Comparison of ENCODE assay signal across 10 mouse cellular contexts in genomic region chr4:8957771-8958170, GRCm38 (mm10).
DNase-seq lines count a peak whose midpoint lies in the region; ATAC-seq and TF ChIP-seq lines count a peak whose summit lies in the region.
"Had no signal": no experiment of that assay in that cellular context is flagged by ENCODE, and none has a peak within 500 bp of the region (broad histone marks: within the 10 kb centered on the region; RNA-seq: fewer than 3 reads in every experiment).

No protein-coding gene starts in this region.

- peaks cover 4% of the 10 kb centered on the region; the same call in 1 of the 2 replicates for H3K4me1 ChIP-seq in lung, embryonic 14.5 days (ENCODE audit: insufficient read depth)
- H3K4me1 ChIP-seq in forebrain, embryonic 13.5 days = peaks cover 54% of the 10 kb centered on the region
- H3K4me1 ChIP-seq in midbrain, embryonic 13.5 days (replicated peaks) = peaks cover 47% of the 10 kb centered on the region

- H3K27me3 ChIP-seq in lung, embryonic 14.5 days (ENCODE audit: insufficient read depth, low read length) = no peaks in the 10 kb centered on the region
- H3K27me3 ChIP-seq in forebrain, embryonic 13.5 days = 0 out of 2 replicates have a peak, but pooled peaks cover 2% of the 10 kb centered on the region
- H3K27me3 ChIP-seq in midbrain, embryonic 13.5 days = no peaks in the 10 kb centered on the region

- no peak for TF ChIP-seq CTCF in lung, embryonic 14.5 days (IDR thresholded peaks at IDR 0.05; ENCODE audit: low read depth)

- no peak overlapping the region for H3K9ac ChIP-seq in lung, embryonic 14.5 days
- no peak overlapping the region for H3K9ac ChIP-seq in forebrain, embryonic 13.5 days
- H3K9ac ChIP-seq in midbrain, embryonic 13.5 days (replicated peaks) = no peak overlapping the region

- peak; percentile 39; the same call in 1 of the 2 replicates for ATAC-seq in lung, embryonic 14.5 days (ENCODE audit: insufficient read depth)
- peak; percentile 61; the same call in 1 of the 2 replicates for ATAC-seq in forebrain, embryonic 13.5 days
- peak; percentile 53; the same call in 1 of the 2 replicates for ATAC-seq in midbrain, embryonic 13.5 days

- H3K36me3 ChIP-seq in lung, embryonic 14.5 days (ENCODE audit: insufficient read depth) = no peaks in the 10 kb centered on the region
- H3K36me3 ChIP-seq in forebrain, embryonic 13.5 days (ENCODE audit: poor library complexity, severe bottlenecking) = no peaks in the 10 kb centered on the region
- H3K36me3 ChIP-seq in midbrain, embryonic 13.5 days = no peaks in the 10 kb centered on the region

- H3K27ac ChIP-seq in lung, embryonic 14.5 days (ENCODE audit: low read depth) = no peak overlapping the region
- peak overlapping the region; percentile 45 for H3K27ac ChIP-seq in forebrain, embryonic 13.5 days
- peak overlapping the region; percentile 72; the same call in 1 of the 2 replicates for H3K27ac ChIP-seq in midbrain, embryonic 13.5 days

- no peak overlapping the region for H3K4me3 ChIP-seq in lung, embryonic 14.5 days (ENCODE audit: low read depth, low read length)
- no peak overlapping the region for H3K4me3 ChIP-seq in forebrain, embryonic 13.5 days
- H3K4me3 ChIP-seq in midbrain, embryonic 13.5 days (replicated peaks) = no peak overlapping the region

- peak; percentile 80 for DNase-seq in lung, embryonic 14.5 days
- DNase-seq in lung, postnatal 25 days (ENCODE audit: low spot score) = no peak
- peak; percentile 37 for DNase-seq in embryo, embryonic 9.5 days (ENCODE audit: extremely low spot score)
- no peak for DNase-seq in urinary bladder, postnatal 4 days (ENCODE audit: low spot score in 2 of 2)
- DNase-seq in liver = no peak
- DNase-seq: cerebellum, postnatal 25 days; right cerebral cortex, postnatal 14 days; thymus, postnatal 4 days had no signal

- no peak overlapping the region for H3K4me2 ChIP-seq in lung, embryonic 14.5 days
- no peak overlapping the region for H3K4me2 ChIP-seq in forebrain, embryonic 13.5 days
- no peak overlapping the region; the same call in 1 of the 2 replicates for H3K4me2 ChIP-seq in midbrain, embryonic 13.5 days (replicated peaks)

- 25% methylated on average over 6 of the region's 6 CpGs for WGBS in lung, embryonic 14.5 days
- WGBS in forebrain, embryonic 13.5 days = 13% methylated on average over 6 of the region's 6 CpGs
- WGBS in midbrain, embryonic 13.5 days = 8% methylated on average over 6 of the region's 6 CpGs

- H3K9me3 ChIP-seq in lung, embryonic 14.5 days (ENCODE audit: low read depth, low read length) = no peaks in the 10 kb centered on the region
- 0 out of 2 replicates have a peak, but pooled peaks cover 7% of the 10 kb centered on the region for H3K9me3 ChIP-seq in forebrain, embryonic 13.5 days (replicated peaks)
- H3K9me3 ChIP-seq in midbrain, embryonic 13.5 days = no peaks in the 10 kb centered on the region

Comparison
In these comparisons a context has a peak if more than half of its experiments do, and no peak if none do; other contexts are left out.
1. DNase-seq: peak in lung, embryonic 14.5 days (single experiment) and embryo, embryonic 9.5 days (single experiment); none in lung, postnatal 25 days (single experiment), urinary bladder, postnatal 4 days (0 of 2) and liver (single experiment).
2. Peak in every context shown above with its lines, with median percentiles within 50 percentile points of each other: ATAC-seq.